Mouse (Mus musculus) brain, embryonic 14.5 days (tissue): Measurements from ENCODE around the gene Gbp2b.

Experiments
- CTCF ChIP-seq: fragments of 200-500 bp; IDR thresholded peaks from 2 replicates; pipeline ENCODE4 v1.5.1; 2012; ENCODE audit warnings: inconsistent platforms, mild to moderate bottlenecking, moderate library complexity, borderline replicate concordance; ENCODE audit not compliant: insufficient read depth, insufficient read length; ENCODE audit errors: extremely low read depth
- POLR2A ChIP-seq: fragments of 200-500 bp; IDR thresholded peaks from 2 replicates; pipeline ENCODE4 v1.6.1; 2012; ENCODE audit warnings: mild to moderate bottlenecking, inconsistent platforms, borderline replicate concordance; ENCODE audit not compliant: poor library complexity, insufficient read depth, insufficient read length, severe bottlenecking; ENCODE audit errors: extremely low read depth

GRCm38 (mm10) chr3:142590431-142591067, 4.1 kb upstream of the Gbp2b start:
- no peak for TF ChIP-seq POLR2A
- no peak for TF ChIP-seq CTCF
